Mouse (Mus musculus) liver, embryonic 13.5 days (tissue): ENCODE results near the gene Ntrk1. TPM values are rescaled to one million over a fixed set of nuclear protein-coding genes. Genes with fewer than 3 reads are reported as not detected.
"Not testable (repeated sequence)": the region's sequence is repeated elsewhere in the genome, so short reads cannot be mapped to it uniquely, and the experiment has no call there.

Experiments used
- ATAC-seq: fragments of 200-750 bp; cut with Nextera tagmentation; 2 replicates; pipeline ENCODE4 v1.8.0; 2017; ENCODE audit warnings: low read depth, mild to moderate bottlenecking, moderate number of reproducible peaks, moderate library complexity
- DNase-seq: peaks from one replicate; pipeline ENCODE4 v3.0.0; 2022
- H3K27ac ChIP-seq: fragments of 300-500 bp; sonication (generic); 2 replicates; pipeline ENCODE4 v1.5.1; 2015; ENCODE audit warnings: moderate library complexity, mild to moderate bottlenecking, inconsistent platforms
- H3K27me3 ChIP-seq: fragments of 300-500 bp; sonication (generic); 2 replicates; pipeline ENCODE4 v1.6.1; 2015; ENCODE audit warnings: mild to moderate bottlenecking, inconsistent platforms
- H3K36me3 ChIP-seq: fragments of 300-500 bp; sonication (generic); 2 replicates; pipeline ENCODE4 v1.6.1; 2015; ENCODE audit warnings: mild to moderate bottlenecking, inconsistent platforms
- H3K4me1 ChIP-seq: fragments of 300-500 bp; sonication (generic); replicated peaks from 2 replicates; pipeline ENCODE4 v1.6.1; 2015; ENCODE audit warnings: inconsistent platforms
- H3K4me2 ChIP-seq: fragments of 300-500 bp; sonication (generic); 2 replicates; pipeline ENCODE4 v1.6.1; 2015; ENCODE audit warnings: inconsistent platforms, mild to moderate bottlenecking, moderate library complexity
- H3K4me3 ChIP-seq: fragments of 300-500 bp; sonication (generic); replicated peaks from 2 replicates; pipeline ENCODE4 v1.5.1; 2015; ENCODE audit warnings: mild to moderate bottlenecking, inconsistent platforms
- H3K9ac ChIP-seq: fragments of 300-500 bp; sonication (generic); 2 replicates; pipeline ENCODE4 v1.6.1; 2015; ENCODE audit warnings: mild to moderate bottlenecking, inconsistent platforms
- H3K9me3 ChIP-seq: fragments of 300-500 bp; sonication (generic); replicated peaks from 2 replicates; pipeline ENCODE4 v1.6.1; 2016; ENCODE audit warnings: inconsistent platforms
- WGBS: fragments of 180-500 bp; shearing (Covaris S2); methylation state at CpG from one replicate; pipeline ENCODE4 v1.1.7; 2015; ENCODE audit not compliant: insufficient replicate concordance; 5-methylcytosine and 5-hydroxymethylcytosine counted together
- polyA plus RNA-seq: library from polyadenylated mRNA; unstranded; fragments of >200 nt; fragmentation: Nextera tagmentation; extraction: Ambion mirVana; gene quantifications from 2 replicates; pipeline ENCODE4 v1.2.1, GENCODE M21; 2015

The Ntrk1 gene
- 0.20 and 0.27 TPM in 2 replicates for polyA plus RNA-seq

DNA sequence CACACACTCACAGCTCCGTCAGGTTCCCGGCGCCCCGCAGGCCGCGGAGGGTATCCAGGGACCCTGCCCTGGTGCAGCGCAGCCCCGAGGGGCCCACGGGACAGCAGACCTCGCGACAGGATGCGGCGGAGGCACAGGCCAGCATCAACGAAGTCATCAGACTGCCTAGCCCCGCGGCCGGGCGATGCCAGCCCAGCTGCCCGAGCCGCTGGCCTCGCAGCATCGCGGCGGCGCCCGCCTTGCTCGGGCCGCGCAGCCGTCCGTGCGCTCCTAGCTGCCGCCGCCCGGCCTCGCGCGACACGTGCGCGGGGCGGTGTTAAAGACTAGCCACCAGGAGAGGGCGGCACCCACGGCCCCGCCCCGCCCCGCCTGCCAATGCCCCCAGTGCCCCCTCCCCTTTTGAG is at the start of gene Ntrk1:
Ntrk1 (minus strand) TSS at position 241 of the 404 bp plus-strand sequence.
- Histone ChIP-seq H3K9me3 (no peaks in the 10 kb centered on the region), H3K9ac (no peak within 1 kb of the TSS), H3K4me3 (peak within 1 kb of the TSS; percentile 30), H3K36me3 (no peaks in the 10 kb centered on the region), H3K4me2 (peak within 1 kb of the TSS; percentile 45), H3K27me3 (peaks cover 92% of the 10 kb centered on the region), H3K4me1 (peaks cover 11% of the 10 kb centered on the region), H3K27ac (no peak within 1 kb of the TSS)
- ATAC-seq (no peak), DNase-seq (no peak)
- WGBS = 4% methylated on average over 38 of the region's 47 CpGs

- Histone ChIP-seq H3K4me1 (no peaks in the 10 kb centered on the region), H3K4me2 (no peak overlapping the region), H3K4me3 (no peak overlapping the region), H3K27ac (no peak overlapping the region), H3K27me3 (peaks cover 11% of the 10 kb centered on the region), H3K9ac (no peak overlapping the region), H3K9me3 (no peaks in the 10 kb centered on the region), H3K36me3 (no peaks in the 10 kb centered on the region)
- ATAC-seq (no peak), DNase-seq (no peak)
These were observed 45.9 kb upstream of the Ntrk1 start for GRCm38 (mm10) chr3:87840858-87841257.

DNA sequence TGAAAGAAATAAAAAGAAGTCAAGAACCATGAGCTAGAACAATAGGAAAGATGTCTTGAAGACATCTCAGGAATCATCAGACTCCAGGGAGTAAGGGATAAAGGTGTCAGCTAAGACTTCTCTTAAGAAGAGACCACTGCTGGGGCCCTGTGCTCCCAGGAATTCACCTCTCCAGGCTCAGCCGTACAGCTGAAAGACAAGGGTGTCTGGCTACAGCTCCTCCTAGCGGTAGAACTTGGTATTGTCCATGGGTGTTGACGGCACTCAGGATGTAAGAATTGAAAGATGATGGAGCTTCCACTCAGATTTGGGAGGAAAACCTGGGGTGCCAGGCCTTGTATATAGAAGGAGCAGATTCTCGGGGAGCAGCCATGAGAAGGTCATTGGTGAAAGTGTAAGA is 43.7 kb upstream of the Ntrk1 start:
- WGBS = 6% methylated on average over 4 of the region's 4 CpGs

GRCm38 (mm10) chr3:87833482-87833881 is 38.5 kb upstream of the Ntrk1 start:
- H3K9me3 ChIP-seq = no peaks in the 10 kb centered on the region
- H3K27ac ChIP-seq = no peak overlapping the region
- no peaks in the 10 kb centered on the region for H3K27me3 ChIP-seq
- DNase-seq (no peak), ATAC-seq (no peak)
- H3K36me3 ChIP-seq = no peaks in the 10 kb centered on the region
- H3K4me2 ChIP-seq = no peak overlapping the region
- 56% methylated on average over 5 of the region's 5 CpGs for WGBS
- H3K9ac ChIP-seq = no peak overlapping the region
- no peaks in the 10 kb centered on the region for H3K4me1 ChIP-seq
- H3K4me3 ChIP-seq = no peak overlapping the region

More for the DNA sequence above, 43.7 kb upstream of the Ntrk1 start:
- H3K36me3 ChIP-seq = no peaks in the 10 kb centered on the region
- no peaks in the 10 kb centered on the region for H3K9me3 ChIP-seq
- H3K4me2 ChIP-seq = no peak overlapping the region
- no peak overlapping the region for H3K27ac ChIP-seq
- H3K4me1 ChIP-seq = no peaks in the 10 kb centered on the region
- peaks cover 11% of the 10 kb centered on the region for H3K27me3 ChIP-seq
- DNase-seq (peak; percentile 35), ATAC-seq (no peak)
- no peak overlapping the region for H3K9ac ChIP-seq
- H3K4me3 ChIP-seq = no peak overlapping the region

DNA sequence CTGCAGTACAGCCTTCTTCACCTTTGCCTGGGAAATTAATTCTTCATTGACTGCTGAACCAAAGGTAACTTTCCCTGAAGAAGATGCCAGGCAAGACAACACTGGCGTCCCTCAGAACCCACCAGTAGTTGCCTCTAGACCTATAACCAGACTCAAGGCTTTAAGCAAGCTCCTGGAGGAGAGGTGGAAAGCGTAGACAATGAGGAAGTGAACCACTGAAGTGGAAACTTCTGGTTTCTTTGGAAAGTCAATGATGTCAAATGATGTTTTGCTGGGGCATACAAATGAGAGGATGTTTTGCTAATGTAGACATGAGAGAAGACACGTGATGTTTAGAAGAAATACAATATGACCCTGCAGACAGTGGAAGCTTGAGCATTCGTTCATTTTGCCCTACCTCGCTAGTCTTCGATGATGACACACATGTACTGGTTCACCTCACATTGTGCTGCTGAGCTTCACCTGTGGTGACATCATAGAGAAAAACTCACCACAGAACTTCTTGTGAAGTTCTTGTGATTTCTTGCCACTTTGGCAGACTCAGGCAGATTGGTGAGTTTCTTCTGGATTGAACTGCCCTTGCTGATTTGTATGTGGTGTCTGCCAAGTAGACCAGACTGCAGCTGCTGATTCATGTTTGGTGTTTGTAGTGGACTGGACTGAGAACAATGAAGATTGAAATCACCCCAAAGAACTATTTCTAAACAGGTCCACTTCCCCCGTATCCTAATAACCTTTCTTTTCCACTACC is 37.3 kb upstream of the Ntrk1 start:
- Histone ChIP-seq H3K27ac (no peak overlapping the region), H3K27me3 (no peaks in the 10 kb centered on the region), H3K4me3 (no peak overlapping the region), H3K4me1 (no peaks in the 10 kb centered on the region), H3K9me3 (no peaks in the 10 kb centered on the region), H3K36me3 (no peaks in the 10 kb centered on the region), H3K4me2 (no peak overlapping the region), H3K9ac (no peak overlapping the region)
- DNase-seq (no peak), ATAC-seq (no peak)
- WGBS = 58% methylated on average over 7 of the region's 7 CpGs

- H3K9ac ChIP-seq = no peak overlapping the region
- H3K27me3 ChIP-seq = no peaks in the 10 kb centered on the region
- H3K4me2 ChIP-seq = no peak overlapping the region
- H3K27ac ChIP-seq = no peak overlapping the region
- no peaks in the 10 kb centered on the region for H3K4me1 ChIP-seq
- H3K36me3 ChIP-seq = no peaks in the 10 kb centered on the region
- H3K4me3 ChIP-seq = no peak overlapping the region
- ATAC-seq (no peak), DNase-seq (no peak)
- 38% methylated on average over 10 of the region's 10 CpGs for WGBS
- no peaks in the 10 kb centered on the region for H3K9me3 ChIP-seq
These were observed 34.1 kb upstream of the Ntrk1 start for GRCm38 (mm10) chr3:87829025-87829424.

DNA sequence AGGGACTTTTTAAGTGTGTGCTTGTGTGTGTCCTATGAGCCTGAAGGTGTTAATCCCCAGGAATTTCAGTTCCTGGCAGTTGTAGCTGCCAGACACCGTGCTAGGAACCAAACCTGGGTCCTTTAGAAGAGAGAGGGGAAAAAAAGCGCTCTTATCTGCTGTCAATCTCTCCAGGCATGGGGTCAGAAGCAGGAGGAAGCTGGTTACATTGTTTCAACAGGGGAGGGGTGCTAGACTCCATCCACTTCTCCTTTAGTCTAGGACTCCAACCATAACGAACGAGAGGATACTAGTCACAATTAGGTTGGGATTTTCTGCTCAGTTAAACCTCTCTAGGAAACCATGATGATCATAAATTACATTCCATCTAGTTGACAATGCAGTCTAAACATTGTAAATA is 33.5 kb upstream of the Ntrk1 start:
- no peak overlapping the region for H3K9ac ChIP-seq
- no peak for ATAC-seq
- no peak overlapping the region for H3K4me2 ChIP-seq
- H3K27ac ChIP-seq = no peak overlapping the region
- H3K4me3 ChIP-seq = no peak overlapping the region
- no peaks in the 10 kb centered on the region for H3K9me3 ChIP-seq
- WGBS = 11% methylated on average over 4 of the region's 4 CpGs
- no peak for DNase-seq
- H3K36me3 ChIP-seq = no peaks in the 10 kb centered on the region
- H3K27me3 ChIP-seq = no peaks in the 10 kb centered on the region
- H3K4me1 ChIP-seq = no peaks in the 10 kb centered on the region

DNA sequence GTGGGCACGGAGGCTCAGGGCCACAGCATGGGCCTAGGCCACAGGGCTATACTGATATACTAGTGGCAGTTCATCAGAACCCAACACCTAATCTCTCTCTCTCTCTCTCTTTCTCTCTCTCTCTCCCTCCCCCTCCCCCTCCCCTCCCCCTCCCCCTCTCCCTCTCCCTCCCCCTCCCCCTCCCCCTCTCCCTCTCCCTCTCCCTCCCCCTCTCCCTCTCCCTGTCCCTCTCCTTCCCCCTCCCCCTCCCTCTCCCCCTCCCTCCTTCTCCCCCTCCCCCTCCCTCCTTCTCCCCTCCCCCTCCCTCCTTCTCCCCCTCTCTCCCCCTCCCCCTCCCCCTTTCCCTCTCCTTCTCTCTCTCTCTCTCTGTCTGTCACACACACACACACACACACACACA is 29.2 kb upstream of the Ntrk1 start, which contains the start of gene Pear1:
Pear1 (minus strand) TSS at position 101 of the 400 bp plus-strand sequence.
- 76% methylated on average over 1 of the region's 1 CpGs for WGBS

GRCm38 (mm10) chr3:87818226-87818625 is 23.3 kb upstream of the Ntrk1 start:
- no peaks in the 10 kb centered on the region for H3K36me3 ChIP-seq
- no peak overlapping the region for H3K27ac ChIP-seq
- no peaks in the 10 kb centered on the region for H3K9me3 ChIP-seq
- H3K4me2 ChIP-seq = no peak overlapping the region
- H3K4me1 ChIP-seq = no peaks in the 10 kb centered on the region
- 64% methylated on average over 12 of the region's 12 CpGs for WGBS
- no peak for DNase-seq
- no peak overlapping the region for H3K9ac ChIP-seq
- no peak overlapping the region for H3K4me3 ChIP-seq
- peaks cover 51% of the 10 kb centered on the region for H3K27me3 ChIP-seq
- no peak for ATAC-seq

More for the DNA sequence above, 29.2 kb upstream of the Ntrk1 start, which contains the start of gene Pear1:
- H3K4me3 ChIP-seq, H3K27me3 ChIP-seq, H3K27ac ChIP-seq, ATAC-seq, H3K4me1 ChIP-seq, H3K9ac ChIP-seq, DNase-seq, H3K36me3 ChIP-seq, H3K9me3 ChIP-seq, H3K4me2 ChIP-seq: not testable (repeated sequence)

DNA sequence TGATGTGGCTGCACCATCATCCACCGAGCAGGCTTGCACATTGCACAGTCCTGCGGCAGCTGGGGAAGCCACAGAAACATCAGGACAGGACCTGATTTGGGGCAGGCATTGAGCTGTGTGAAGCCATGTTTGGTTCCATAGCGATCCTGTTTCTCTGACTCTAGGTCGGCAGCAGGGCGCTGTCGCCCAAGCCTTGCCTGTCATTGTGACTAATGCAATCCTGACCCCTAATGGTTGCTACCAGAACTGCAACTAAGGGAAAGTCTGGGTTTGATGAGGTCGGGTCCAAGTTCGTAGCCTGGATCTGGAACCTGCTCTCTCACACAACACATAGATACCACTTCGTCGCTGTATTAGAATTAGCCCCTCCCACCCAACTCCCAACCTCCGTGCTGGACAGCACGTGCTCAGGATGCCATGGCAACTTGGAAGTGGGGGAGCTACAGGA is 21.7 kb upstream of the Ntrk1 start:
- Histone ChIP-seq H3K9ac (no peak overlapping the region), H3K4me2 (no peak overlapping the region), H3K4me1 (no peaks in the 10 kb centered on the region), H3K27ac (no peak overlapping the region), H3K9me3 (no peaks in the 10 kb centered on the region), H3K27me3 (peaks cover 65% of the 10 kb centered on the region), H3K4me3 (no peak overlapping the region), H3K36me3 (no peaks in the 10 kb centered on the region)
- ATAC-seq (no peak), DNase-seq (peak; percentile 38)
- WGBS = 5% methylated on average over 12 of the region's 12 CpGs

DNA sequence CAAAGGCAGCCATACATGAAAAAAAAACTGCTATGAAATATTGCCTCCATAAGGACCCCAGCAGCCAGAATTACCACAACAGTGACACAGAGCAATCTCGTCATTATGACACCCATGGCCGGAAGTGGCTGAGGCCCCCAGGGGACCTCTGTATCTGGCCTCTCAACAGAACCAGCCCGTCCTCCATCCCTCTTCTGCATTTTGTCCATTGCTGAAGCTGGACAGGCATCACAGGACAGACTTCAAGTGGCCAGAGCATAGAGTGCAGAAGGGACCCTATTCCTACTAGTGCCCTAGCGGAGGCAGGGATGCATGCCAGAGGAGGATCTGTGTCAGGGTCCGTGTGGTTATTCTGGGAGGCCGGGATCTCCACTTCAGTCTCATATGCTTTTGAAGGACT is 21.2 kb upstream of the Ntrk1 start:
- Histone ChIP-seq H3K27me3 (peaks cover 70% of the 10 kb centered on the region), H3K9me3 (no peaks in the 10 kb centered on the region), H3K4me3 (no peak overlapping the region), H3K27ac (no peak overlapping the region), H3K9ac (no peak overlapping the region), H3K36me3 (no peaks in the 10 kb centered on the region), H3K4me2 (no peak overlapping the region), H3K4me1 (no peaks in the 10 kb centered on the region)
- DNase-seq (no peak), ATAC-seq (no peak)
- 35% methylated on average over 6 of the region's 6 CpGs for WGBS

GRCm38 (mm10) chr3:87812873-87813272 is 17.9 kb upstream of the Ntrk1 start:
- Histone ChIP-seq H3K9me3 (no peaks in the 10 kb centered on the region), H3K4me3 (no peak overlapping the region), H3K27ac (no peak overlapping the region), H3K4me2 (no peak overlapping the region), H3K36me3 (no peaks in the 10 kb centered on the region), H3K9ac (no peak overlapping the region), H3K27me3 (peaks cover 84% of the 10 kb centered on the region), H3K4me1 (no peaks in the 10 kb centered on the region)
- 39% methylated on average over 10 of the region's 10 CpGs for WGBS
- ATAC-seq = no peak
- no peak for DNase-seq
